Mouse (Mus musculus): ENCODE data around the gene Gm20388.

Gene Gm20388

GRCm38 (mm10) chr8:120227891-120228591 is 317.4 kb downstream of the Gm20388 start, which contains the start of gene Gse1:
TSS of gene Gse1 (plus strand) at chr8:120228456.
- DNase-seq (ENCODE audit: low spot score in 2 of 2), result peak in 1 of 2 experiments; percentile 71

DNA sequence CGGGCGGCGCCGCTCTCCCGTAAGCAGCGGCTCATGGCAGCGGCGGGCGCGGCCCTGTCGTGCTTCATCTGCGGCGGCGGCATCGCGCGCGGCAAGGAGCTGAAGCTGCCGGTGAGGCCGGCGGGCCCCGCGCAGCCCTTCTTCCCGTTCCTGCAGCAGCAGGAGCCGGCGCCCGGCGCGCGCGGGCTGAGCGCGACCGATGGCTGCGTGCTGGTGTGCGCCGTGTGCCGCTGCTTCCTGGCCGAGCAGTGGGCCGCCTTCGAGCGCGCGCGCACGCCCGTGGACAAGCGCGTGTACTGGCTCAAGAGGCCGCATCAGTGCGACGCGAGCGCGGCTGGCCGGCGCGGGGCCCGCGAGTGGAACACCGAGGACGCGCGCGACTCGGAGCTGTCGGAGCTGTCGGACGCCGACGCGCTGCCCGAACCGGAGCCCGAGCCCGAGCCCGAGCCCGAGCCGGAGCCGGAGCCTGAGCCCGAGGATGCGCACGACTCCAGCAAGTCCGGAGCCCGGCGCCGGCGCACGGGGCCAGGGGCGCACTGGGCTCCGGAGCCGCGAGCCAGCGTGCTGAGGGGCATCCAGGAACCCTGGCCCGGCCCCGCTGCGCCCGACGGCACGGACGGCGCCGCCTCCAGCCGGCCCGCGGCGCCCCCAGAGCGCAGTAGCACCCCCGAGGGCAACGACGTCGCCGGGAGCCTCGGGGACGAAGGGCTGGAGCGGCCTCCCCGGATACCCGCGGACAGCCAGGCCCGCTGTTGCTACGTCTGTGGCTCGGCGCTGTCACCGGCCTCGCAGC is 318.3 kb downstream of the Gm20388 start:
- peak in 1 of 2 experiments; percentile 44 for DNase-seq (ENCODE audit: low spot score in 2 of 2)

- no peak for DNase-seq (ENCODE audit: low spot score in 2 of 2)
Measured at GRCm38 (mm10) chr8:120229574-120229916, 318.9 kb downstream of the Gm20388 start.

DNA sequence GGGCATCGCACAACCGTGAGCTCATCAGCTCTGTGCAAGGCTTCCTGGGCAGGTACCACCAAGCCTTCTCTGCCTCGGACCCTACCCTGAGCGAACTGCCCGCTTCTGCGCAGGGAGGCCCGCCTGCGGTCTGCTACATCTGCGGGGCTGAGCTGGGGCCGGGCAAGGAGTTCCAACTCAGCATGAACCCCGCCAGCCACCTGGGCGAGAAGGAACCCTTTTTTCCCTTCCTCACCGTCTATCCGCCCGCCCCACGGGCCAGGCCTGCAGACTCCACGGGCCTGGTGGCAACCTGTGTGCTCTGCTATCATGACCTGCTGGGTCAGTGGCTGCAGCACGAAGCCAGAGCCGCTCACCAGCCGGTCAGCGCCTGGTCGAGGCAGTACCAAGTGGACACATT is 319.4 kb downstream of the Gm20388 start:
- no peak for DNase-seq (ENCODE audit: low spot score in 2 of 2)

DNA sequence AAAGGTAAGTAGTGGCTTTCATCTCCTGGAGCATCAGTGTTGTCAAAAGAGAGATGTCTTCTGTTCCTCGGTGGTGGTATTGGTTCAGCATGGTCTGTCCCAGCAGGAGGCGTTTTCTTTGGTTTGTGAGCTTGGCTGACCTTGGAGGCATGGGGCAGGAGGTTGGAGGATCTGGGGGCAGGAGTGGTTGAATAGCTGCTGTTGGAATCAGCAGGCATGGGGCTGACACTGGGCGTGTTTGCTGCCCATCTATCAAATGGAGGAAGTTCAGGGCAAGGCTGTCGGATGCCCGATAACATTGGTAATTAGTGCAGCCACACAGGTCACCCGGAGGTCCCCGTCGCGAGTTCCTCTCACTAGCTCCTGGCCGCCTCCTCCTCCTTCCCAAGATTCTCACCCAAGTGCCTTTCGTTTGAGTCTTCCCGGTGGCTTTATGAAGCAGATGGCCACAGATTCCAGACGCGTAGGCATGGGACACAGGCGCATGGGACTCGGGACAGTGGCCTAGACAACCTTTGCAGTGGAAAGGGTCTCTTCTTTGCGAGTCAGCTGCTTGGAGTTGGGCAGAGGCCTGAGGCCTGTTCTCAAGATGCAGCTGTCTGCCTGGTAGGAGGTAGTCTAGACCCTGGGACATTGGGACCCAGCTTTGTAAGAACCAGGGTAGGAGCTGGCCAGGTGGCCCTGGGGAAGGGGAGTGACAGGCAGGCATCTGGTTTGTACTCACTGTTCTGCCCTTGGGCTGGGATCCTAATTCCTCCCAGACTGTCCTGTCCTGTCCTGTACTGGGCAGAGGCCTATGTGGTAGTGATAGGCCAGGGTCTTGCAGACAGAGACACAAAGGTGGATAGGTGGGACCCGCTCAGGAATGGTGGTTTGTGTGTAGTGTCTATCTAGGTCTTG is 320.3 kb downstream of the Gm20388 start:
- DNase-seq (ENCODE audit: low spot score in 2 of 2), result no peak

GRCm38 (mm10) chr8:120231870-120232269 is 321.2 kb downstream of the Gm20388 start:
- DNase-seq (ENCODE audit: low spot score in 2 of 2), result no peak

DNA sequence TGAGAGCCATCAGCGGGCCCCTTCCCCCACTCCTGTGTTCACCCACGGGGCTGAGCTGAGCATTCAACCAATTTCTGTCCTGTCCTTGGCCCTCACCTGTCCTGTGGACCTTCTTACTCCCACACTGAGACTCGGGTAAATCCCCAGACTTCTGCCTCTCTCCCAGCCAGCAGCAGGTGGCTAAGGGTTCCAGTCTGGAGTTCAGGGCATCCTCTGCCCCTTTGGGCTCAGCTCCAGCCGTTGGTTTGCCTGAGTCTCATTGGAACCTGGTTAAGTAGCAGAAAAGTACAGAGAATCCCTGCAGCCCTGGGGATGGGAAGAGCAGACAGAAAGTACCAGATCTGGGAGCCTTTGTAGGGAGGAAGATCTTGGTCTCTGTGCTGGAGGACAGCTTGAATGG is 321.8 kb downstream of the Gm20388 start:
- DNase-seq (ENCODE audit: low spot score in 2 of 2), result no peak

- no peak for DNase-seq (ENCODE audit: low spot score in 2 of 2)
Measured at GRCm38 (mm10) chr8:120232913-120233312, 322.3 kb downstream of the Gm20388 start.

DNA sequence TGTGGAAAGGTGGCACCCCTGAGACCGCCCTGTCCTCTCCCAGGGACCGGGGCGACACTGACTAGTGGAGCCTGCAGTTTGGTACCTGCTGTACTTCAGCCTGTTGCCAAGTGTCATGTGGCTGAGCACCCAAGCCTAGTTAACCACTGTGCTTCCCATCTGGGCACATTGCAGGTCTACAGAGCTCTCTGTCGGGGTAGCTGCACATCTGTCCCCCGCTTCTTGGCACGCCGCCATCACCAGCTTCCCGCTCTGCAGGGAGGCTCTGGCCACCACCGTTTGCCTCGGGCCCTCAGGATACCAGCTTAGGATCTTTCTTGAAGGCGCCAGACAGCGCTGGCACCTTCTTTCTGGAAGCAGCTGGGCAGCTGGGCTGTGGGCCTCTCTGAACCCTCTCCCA is 323.8 kb downstream of the Gm20388 start:
- DNase-seq (ENCODE audit: low spot score in 2 of 2), result no peak

GRCm38 (mm10) chr8:120234866-120235265 is 324.2 kb downstream of the Gm20388 start:
- no peak for DNase-seq (ENCODE audit: low spot score in 2 of 2)

DNA sequence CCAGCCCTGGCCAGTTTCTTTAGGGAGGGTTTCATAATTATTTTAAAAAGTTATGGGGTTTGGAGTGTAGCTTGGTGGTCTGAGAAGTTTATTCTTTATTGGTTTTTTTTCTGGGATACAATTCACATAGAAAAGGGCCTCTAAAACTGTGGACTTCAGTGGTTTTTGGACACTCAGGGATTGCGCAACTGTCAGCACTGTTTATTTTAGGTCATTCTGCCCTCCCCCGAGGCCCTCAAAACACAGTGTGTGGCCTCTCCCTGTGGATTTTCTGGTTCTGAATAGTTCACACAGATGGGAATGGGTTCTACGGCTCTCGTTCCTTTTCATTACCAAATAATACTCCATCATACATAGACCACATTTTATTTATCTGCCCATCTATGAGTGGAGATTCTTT is 332.6 kb downstream of the Gm20388 start:
- no peak for DNase-seq (ENCODE audit: low spot score in 2 of 2)

GRCm38 (mm10) chr8:120243916-120244451 is 333.3 kb downstream of the Gm20388 start:
- no peak for DNase-seq (ENCODE audit: low spot score in 2 of 2)

DNA sequence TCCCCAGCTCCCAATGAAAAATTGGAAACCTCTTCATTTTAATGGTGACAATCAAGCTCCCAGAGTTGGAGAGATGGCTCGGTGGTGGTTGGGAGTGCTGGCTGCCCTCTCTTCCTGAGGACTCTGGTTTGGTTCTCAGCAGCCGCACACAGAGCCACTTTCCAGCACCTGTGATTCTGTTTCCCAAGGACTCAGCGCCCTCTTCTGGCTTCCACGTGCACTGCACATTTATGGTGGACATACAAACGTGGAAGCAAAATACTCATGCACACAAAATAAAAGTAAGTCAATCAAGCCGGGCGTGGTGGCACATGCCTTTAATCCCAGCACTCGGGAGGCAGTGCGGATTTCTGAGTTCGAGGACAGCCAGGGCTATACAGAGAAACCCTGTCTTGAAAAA is 333.9 kb downstream of the Gm20388 start:
- DNase-seq (ENCODE audit: low spot score in 2 of 2), result no peak

DNA sequence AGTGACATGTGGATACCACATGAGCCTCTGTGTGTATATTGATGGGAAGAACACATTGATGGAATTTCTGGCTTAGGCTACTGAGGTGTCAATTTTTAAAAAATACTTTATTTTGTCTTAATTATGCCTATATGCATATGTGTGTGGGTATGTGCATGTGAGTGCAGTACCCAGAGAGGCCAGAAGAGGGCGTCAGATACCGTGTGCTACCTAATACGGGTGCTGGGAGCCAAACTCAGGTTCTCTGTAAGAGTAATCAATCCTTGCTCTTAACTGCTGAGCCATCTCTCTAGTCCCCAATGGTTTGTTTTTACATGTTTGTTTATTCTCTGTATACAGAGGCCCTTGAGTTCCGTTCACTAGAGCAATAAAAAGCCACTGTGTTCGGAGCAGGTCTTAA is 337.0 kb downstream of the Gm20388 start:
- no peak for DNase-seq (ENCODE audit: low spot score in 2 of 2)

DNA sequence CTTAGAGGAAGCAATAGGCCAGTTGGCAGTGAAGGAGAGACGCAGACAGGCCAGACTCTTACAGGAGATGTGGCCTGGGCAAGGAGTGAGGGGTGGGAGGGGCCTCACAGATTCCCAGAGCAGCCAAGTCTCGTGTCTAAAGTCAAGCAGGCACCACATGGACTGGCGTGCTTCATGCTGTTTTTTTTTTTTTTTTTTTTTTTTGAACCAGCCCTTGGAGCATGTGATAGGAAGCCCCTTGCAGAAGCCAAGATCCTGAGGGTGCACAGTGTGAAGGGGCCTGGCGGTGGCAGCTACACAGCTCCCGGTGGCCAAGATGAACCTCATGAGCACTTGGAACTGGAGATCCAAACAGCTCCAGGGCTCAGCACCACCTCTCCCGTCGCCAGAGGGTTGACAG is 337.4 kb downstream of the Gm20388 start:
- DNase-seq (ENCODE audit: low spot score in 2 of 2), result no peak

GRCm38 (mm10) chr8:120248451-120248850 is 337.8 kb downstream of the Gm20388 start:
- no peak for DNase-seq (ENCODE audit: low spot score in 2 of 2)

DNA sequence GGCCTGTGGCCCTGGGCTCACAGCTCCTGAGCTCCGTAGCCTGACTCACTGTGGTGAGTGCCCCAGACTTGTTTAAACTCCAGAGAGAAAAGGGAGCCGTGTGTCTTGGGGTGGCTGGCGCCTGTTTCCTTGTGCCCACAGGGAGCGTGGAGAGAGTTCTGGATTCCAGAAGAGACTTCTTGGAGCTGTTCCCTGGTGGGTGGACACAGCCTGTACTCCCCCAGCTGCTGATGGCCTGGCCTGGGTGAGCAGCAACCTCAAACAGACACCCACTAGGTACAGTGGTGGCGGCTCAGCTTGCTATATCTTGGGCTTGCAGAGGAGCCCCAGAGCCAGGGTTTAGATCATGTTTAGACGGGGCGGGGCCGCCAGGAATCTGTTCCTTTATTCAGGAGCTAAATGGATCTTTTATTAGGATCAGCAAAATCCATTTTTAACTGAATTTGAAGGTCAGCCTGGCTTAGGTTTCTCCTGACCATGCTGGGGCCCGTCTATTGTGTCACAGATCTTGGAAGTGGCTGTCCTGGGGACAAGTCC is 339.2 kb downstream of the Gm20388 start:
- no peak for DNase-seq (ENCODE audit: low spot score in 2 of 2)

GRCm38 (mm10) chr8:120250750-120251410 is 340.2 kb downstream of the Gm20388 start:
- DNase-seq (ENCODE audit: low spot score in 2 of 2), result no peak

GRCm38 (mm10) chr8:120251411-120252035 is 340.9 kb downstream of the Gm20388 start:
- DNase-seq (ENCODE audit: low spot score in 2 of 2), result no peak

DNA sequence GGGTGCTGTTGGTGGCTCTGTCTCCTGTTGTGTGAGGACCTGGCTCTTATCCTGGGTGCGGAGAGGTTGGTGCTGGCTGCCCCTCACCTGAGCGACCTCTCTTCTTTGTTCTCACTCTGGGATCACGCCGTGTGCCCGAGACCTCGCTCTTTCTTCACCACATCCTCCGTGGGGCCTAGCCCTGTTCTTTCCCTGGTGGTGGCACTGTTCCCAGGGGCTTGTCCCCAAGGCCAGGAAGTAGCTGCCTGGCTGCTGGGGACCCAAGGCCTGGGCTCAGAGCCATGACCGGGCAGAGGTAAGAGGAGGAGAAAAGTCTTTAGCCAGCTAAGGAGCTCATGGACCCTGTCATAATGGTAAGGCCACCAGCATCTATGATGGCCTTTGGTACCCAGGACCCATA is 343.0 kb downstream of the Gm20388 start:
- DNase-seq (ENCODE audit: low spot score in 2 of 2), result no peak

All from left cerebral cortex, adult 9 months (tissue).